Mouse (Mus musculus) heart, embryonic 11.5 days (tissue): ENCODE measurements around the gene Mob1a. TPM values are rescaled to one million over a fixed set of nuclear protein-coding genes. Genes with fewer than 3 reads are reported as not detected.

Source experiments
- ATAC-seq: fragments of 200-750 bp; cut with Nextera tagmentation; replicated peaks from 2 replicates; pipeline ENCODE4 v1.8.0; 2017; ENCODE audit warnings: moderate library complexity; ENCODE audit not compliant: insufficient number of reproducible peaks, low FRiP score, low TSS enrichment
- H3K27ac ChIP-seq: fragments of 300-500 bp; sonication (generic); 2 replicates; pipeline ENCODE4 v1.5.1; 2014; ENCODE audit warnings: mild to moderate bottlenecking, low read depth, low read length
- H3K27me3 ChIP-seq: fragments of 300-500 bp; sonication (generic); 2 replicates; pipeline ENCODE4 v1.6.1; 2014; ENCODE audit warnings: mild to moderate bottlenecking, low read length, mixed read lengths; ENCODE audit not compliant: control insufficient read depth, insufficient read depth
- H3K36me3 ChIP-seq: fragments of 300-500 bp; sonication (generic); 2 replicates; pipeline ENCODE4 v1.6.1; 2014; ENCODE audit warnings: mild to moderate bottlenecking, low read length, moderate library complexity, mixed read lengths; ENCODE audit not compliant: control insufficient read depth, insufficient read depth
- H3K4me1 ChIP-seq: fragments of 300-500 bp; sonication (generic); 2 replicates; pipeline ENCODE4 v1.6.1; 2014; ENCODE audit warnings: low read length; ENCODE audit not compliant: control insufficient read depth, insufficient read depth
- H3K4me2 ChIP-seq: fragments of 300-500 bp; sonication (generic); 2 replicates; pipeline ENCODE4 v1.6.1; 2014; ENCODE audit warnings: mild to moderate bottlenecking, moderate library complexity
- H3K4me3 ChIP-seq: fragments of 300-500 bp; sonication (generic); 2 replicates; pipeline ENCODE4 v1.5.1; 2014; ENCODE audit warnings: low read depth, low read length
- H3K9ac ChIP-seq: fragments of 300-500 bp; sonication (generic); 2 replicates; pipeline ENCODE4 v1.6.1; 2014; ENCODE audit warnings: mild to moderate bottlenecking, low read depth, low read length, moderate library complexity
- H3K9me3 ChIP-seq: fragments of 300-500 bp; sonication (generic); replicated peaks from 2 replicates; pipeline ENCODE4 v1.6.1; 2016; ENCODE audit warnings: low read length; ENCODE audit not compliant: control insufficient read depth
- WGBS: fragments of 180-500 bp; shearing (Covaris S2); extraction: QIAGEN DNeasy Blood & Tissue Kit; methylation state at CpG from one replicate; pipeline ENCODE4 v1.1.7; 2014; ENCODE audit not compliant: insufficient replicate concordance; 5-methylcytosine and 5-hydroxymethylcytosine counted together
- polyA plus RNA-seq: library from polyadenylated mRNA; unstranded; fragments of >200 nt; fragmentation: Nextera tagmentation; extraction: Ambion mirVana; gene quantifications from 2 replicates; pipeline ENCODE4 v1.2.1, GENCODE M21; 2014

The Mob1a gene
- polyA plus RNA-seq, 1 experiment from 2014 or later, result 42.2 TPM

DNA sequence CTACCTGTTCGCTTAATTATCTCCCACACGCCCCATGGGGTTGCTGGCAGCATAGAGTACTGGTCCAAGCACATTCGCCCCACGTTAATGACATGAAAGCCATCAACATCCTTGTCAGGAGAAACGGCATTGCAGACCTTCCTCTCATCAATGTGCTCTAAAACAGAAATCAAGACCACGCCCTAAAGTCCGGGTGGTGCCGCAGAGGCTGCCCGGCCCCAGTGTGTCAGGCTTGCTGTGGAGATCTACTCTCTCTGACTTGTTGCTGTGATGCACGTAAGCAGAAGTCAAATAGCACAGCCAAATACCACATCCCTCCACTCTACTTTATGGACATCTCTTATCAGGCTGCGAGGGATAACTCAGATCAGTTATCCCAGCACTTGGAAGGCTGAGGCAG, 14.6 kb upstream of the Mob1a start:
- no peak for ATAC-seq
- H3K36me3 ChIP-seq, result peaks cover 12% of the 10 kb centered on the region
- H3K27me3 ChIP-seq, result no peaks in the 10 kb centered on the region
- no peaks in the 10 kb centered on the region for H3K9me3 ChIP-seq
- H3K9ac ChIP-seq, result no peak overlapping the region
- H3K4me1 ChIP-seq, result peaks cover 5% of the 10 kb centered on the region
- no peak overlapping the region for H3K4me2 ChIP-seq
- no peak overlapping the region for H3K27ac ChIP-seq
- no peak overlapping the region for H3K4me3 ChIP-seq
- WGBS, result 88% methylated on average over 11 of the region's 11 CpGs

DNA sequence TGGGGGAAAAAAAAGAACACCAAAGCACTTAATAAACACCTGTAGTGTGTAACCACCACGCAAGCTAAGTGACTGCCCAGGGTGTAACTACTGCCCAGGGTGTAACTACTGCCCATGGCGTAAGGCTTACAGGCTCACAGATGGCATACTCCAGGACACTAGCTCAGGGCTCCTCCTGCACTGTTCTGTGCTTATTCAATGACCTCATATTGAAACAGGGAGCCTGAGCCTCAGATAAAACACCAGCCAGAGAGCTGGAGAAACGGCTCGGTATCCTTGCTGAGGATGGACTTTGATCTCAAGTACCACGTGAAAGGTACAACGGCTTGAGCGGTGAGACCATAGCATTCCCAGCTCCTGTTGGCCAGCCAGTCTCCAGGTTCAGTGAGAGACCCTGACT, 13.8 kb upstream of the Mob1a start:
- no peak for ATAC-seq
- Histone ChIP-seq H3K9ac (no peak overlapping the region), H3K36me3 (peaks cover 12% of the 10 kb centered on the region), H3K4me1 (peaks cover 6% of the 10 kb centered on the region), H3K4me3 (no peak overlapping the region), H3K27me3 (no peaks in the 10 kb centered on the region), H3K4me2 (no peak overlapping the region), H3K9me3 (no peaks in the 10 kb centered on the region), H3K27ac (no peak overlapping the region)
- 79% methylated on average over 7 of the region's 7 CpGs for WGBS

DNA sequence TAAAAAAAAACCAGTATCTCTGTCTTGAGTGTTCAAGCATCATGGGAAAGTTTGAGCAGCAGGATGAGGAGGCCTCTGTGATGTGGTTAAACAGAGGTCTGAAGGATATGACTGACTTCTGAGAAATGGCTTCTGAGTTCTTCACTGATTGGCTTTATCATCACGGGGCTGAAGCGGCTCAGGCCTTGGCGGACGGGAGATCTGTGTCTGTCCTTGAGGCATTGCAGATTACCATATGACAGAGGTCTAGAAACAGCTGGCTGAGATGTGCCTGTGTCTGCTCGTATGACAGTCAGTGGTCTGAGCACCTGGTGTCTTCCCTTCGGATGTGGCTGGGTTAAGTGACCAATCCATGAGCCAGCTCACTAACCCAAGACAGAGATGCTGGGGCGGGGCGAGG, 13.3 kb upstream of the Mob1a start:
- Histone ChIP-seq H3K9ac (no peak overlapping the region), H3K4me3 (no peak overlapping the region), H3K27ac (no peak overlapping the region), H3K9me3 (no peaks in the 10 kb centered on the region), H3K36me3 (peaks cover 12% of the 10 kb centered on the region), H3K4me2 (no peak overlapping the region), H3K27me3 (no peaks in the 10 kb centered on the region), H3K4me1 (peaks cover 6% of the 10 kb centered on the region)
- peak; percentile 37; the same call in 1 of the 2 replicates for ATAC-seq
- WGBS, result 78% methylated on average over 8 of the region's 8 CpGs

DNA sequence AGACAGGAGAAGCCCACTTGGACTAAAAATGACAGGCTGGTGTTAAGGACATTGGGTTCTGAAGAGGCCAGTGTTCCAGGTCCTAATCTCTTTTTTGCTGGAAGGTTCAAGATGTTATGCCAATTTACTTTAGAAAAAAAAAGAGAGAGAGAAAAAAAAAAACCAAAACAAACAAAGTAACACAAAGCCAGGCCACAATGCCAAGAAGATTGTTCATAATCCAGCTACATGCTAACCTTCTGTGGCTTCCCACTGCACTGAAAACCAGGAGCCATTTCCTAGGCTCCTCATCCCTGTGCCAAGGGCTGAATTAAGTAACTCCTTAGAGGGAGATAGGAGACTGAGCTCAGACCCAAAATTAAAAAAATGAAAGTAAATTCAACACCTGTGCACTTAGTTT, 10.5 kb upstream of the Mob1a start:
- Histone ChIP-seq H3K9me3 (no peaks in the 10 kb centered on the region), H3K36me3 (peaks cover 5% of the 10 kb centered on the region; the same call in 1 of the 2 replicates), H3K9ac (no peak overlapping the region), H3K4me2 (peak overlapping the region; percentile 67), H3K4me3 (no peak overlapping the region), H3K4me1 (peaks cover 6% of the 10 kb centered on the region), H3K27ac (no peak overlapping the region), H3K27me3 (no peaks in the 10 kb centered on the region)
- ATAC-seq, result no peak

DNA sequence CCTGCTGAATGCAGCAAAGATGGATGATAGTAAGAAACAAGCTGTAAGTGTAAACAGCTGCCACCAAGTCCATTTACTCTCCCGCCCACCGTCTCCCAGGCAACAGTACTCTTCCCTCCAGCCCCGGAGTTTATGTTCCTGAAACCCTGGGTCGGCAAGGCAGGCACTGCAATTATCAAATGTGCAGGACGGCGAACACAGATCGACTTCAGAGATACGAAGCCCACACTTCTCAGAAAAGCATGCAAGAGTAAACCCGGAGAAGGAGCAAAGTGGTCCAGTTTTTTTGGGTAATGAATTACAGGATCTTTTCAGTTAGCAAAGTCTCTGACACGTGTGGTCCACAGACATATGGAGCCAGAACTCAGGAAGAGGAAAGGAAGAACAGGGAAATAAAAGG, 9.8 kb upstream of the Mob1a start:
- ATAC-seq, result no peak
- H3K4me3 ChIP-seq, result peak overlapping the region; percentile 76
- H3K4me2 ChIP-seq, result peak overlapping the region; percentile 67
- H3K27me3 ChIP-seq, result no peaks in the 10 kb centered on the region
- H3K27ac ChIP-seq, result no peak overlapping the region
- H3K9me3 ChIP-seq, result no peaks in the 10 kb centered on the region
- peaks cover 6% of the 10 kb centered on the region for H3K4me1 ChIP-seq
- 26% methylated on average over 10 of the region's 10 CpGs for WGBS
- H3K9ac ChIP-seq, result no peak overlapping the region
- H3K36me3 ChIP-seq, result peaks cover 5% of the 10 kb centered on the region; the same call in 1 of the 2 replicates

DNA sequence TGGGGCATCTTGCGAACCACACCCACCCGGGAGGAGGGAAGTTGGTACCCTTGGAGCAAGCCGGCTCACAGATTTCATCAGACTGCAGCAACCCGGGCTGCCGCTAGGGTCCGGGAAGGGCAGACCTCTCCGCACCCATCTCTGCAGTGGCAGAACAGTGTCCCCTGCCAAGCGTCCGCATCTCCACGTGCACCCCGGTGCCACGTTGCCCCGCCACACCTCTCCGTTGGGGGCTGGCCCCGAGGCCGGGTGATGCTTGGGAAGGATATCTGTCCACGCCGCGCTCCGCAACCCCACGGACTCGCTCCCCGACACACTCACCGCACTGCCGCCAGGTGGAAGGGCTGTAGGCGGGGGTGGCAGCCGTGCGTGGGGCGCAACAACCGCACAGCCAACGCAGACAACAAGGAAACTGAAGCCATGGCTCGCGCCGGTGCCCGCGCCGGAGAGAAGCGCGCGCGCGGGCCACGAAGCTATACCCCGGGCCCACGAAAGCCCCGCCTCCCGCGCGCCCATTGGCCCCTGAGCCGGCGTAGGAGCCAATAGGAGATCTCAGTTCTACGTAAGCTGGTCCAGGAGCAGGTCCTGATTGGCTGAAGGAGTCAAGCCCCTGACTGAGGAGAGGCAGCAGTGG, 8.6 kb upstream of the Mob1a start:
- Histone ChIP-seq H3K4me3 (peak overlapping the region; percentile 76), H3K27ac (no peak overlapping the region), H3K36me3 (no peaks in the 10 kb centered on the region), H3K27me3 (no peaks in the 10 kb centered on the region), H3K9me3 (no peaks in the 10 kb centered on the region), H3K4me1 (peaks cover 6% of the 10 kb centered on the region), H3K4me2 (peak overlapping the region; percentile 67), H3K9ac (peak overlapping the region; percentile 61)
- ATAC-seq, result peak; percentile 97
- WGBS, result under 1% methylated on average over 52 of the region's 52 CpGs

DNA sequence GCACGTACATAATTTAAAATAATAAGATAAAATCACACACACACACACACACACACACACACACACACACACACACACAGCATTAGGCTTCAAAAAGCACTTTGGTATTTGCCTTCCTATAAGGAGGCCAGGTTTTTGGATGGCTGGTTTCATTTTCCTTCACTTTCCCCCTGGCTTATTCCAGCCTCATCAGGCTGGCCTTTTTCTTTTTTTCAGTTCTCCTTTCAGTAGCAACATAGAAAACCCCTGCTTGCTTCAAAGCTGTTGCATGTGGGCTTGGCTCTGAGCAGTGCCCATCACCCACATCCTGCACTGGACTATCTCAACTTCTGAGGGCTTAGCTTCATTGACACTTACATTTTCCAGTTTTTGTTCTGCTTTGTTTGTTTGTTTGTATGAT, 3.9 kb upstream of the Mob1a start:
- Histone ChIP-seq H3K36me3 (no peaks in the 10 kb centered on the region), H3K4me2 (no peak overlapping the region), H3K9ac (no peak overlapping the region), H3K9me3 (no peaks in the 10 kb centered on the region), H3K4me1 (0 out of 2 replicates have a peak, but pooled peaks cover 1% of the 10 kb centered on the region), H3K4me3 (no peak overlapping the region), H3K27me3 (no peaks in the 10 kb centered on the region), H3K27ac (no peak overlapping the region)
- ATAC-seq, result no peak
- 29% methylated on average over 1 of the region's 1 CpGs for WGBS

DNA sequence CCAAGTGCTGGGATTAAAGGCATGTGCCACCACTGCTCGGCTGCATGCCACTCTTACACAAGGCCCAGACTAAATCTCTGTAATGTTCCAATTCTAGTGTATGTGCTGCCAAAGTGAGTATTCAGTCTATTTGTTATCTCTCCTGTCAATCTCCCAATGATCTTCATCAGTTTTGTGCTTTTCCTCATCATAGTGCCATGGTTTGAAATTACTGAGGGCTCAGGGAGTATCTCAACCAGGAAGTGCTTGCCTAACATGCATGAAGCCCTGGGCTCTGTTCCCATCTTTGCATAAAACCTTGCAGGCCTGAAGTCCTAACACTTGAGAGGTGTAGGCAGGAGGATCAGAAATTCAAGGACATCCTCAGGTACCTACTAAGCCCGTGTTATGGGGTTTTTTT, 3.0 kb upstream of the Mob1a start:
- Histone ChIP-seq H3K36me3 (no peaks in the 10 kb centered on the region), H3K4me3 (no peak overlapping the region), H3K9ac (no peak overlapping the region), H3K4me1 (0 out of 2 replicates have a peak, but pooled peaks cover 5% of the 10 kb centered on the region), H3K9me3 (no peaks in the 10 kb centered on the region), H3K4me2 (no peak overlapping the region), H3K27ac (no peak overlapping the region), H3K27me3 (no peaks in the 10 kb centered on the region)
- ATAC-seq, result no peak
- 71% methylated on average over 2 of the region's 2 CpGs for WGBS
